Mouse (Mus musculus) liver, postnatal 0 days (tissue): Measurements from ENCODE around the gene Tmco1. TPM values are rescaled to one million over a fixed set of nuclear protein-coding genes. Genes with fewer than 3 reads are reported as not detected.

Experiments
- ATAC-seq: fragments of 200-750 bp; cut with Nextera tagmentation; 2 replicates; pipeline ENCODE4 v1.8.0; 2017; ENCODE audit warnings: mild to moderate bottlenecking, moderate library complexity
- DNase-seq: peaks from one replicate; pipeline ENCODE4 v3.0.0-alpha.2; 2016
- H3K27ac ChIP-seq: fragments of 300-500 bp; sonication (generic); 2 replicates; pipeline ENCODE4 v1.5.1; 2014; ENCODE audit warnings: antibody characterized with exemption, moderate library complexity, mild to moderate bottlenecking, low read depth
- H3K27me3 ChIP-seq: fragments of 300-500 bp; sonication (generic); 2 replicates; pipeline ENCODE4 v1.6.1; 2014; ENCODE audit warnings: low read length, control low read depth, mixed read lengths; ENCODE audit not compliant: insufficient read depth
- H3K36me3 ChIP-seq: fragments of 300-500 bp; sonication (generic); replicated peaks from 2 replicates; pipeline ENCODE4 v1.6.1; 2014; ENCODE audit warnings: mild to moderate bottlenecking, control low read depth, low read length, moderate library complexity, mixed read lengths; ENCODE audit not compliant: insufficient read depth
- H3K4me1 ChIP-seq: fragments of 300-500 bp; sonication (generic); 2 replicates; pipeline ENCODE4 v1.6.1; 2014; ENCODE audit warnings: antibody characterized with exemption, mild to moderate bottlenecking, control low read depth; ENCODE audit not compliant: insufficient read depth
- H3K4me2 ChIP-seq: fragments of 300-500 bp; sonication (generic); 2 replicates; pipeline ENCODE4 v1.6.1; 2014; ENCODE audit warnings: low read depth, mild to moderate bottlenecking, low read length, moderate library complexity, mixed read lengths
- H3K4me3 ChIP-seq: fragments of 300-500 bp; sonication (generic); 2 replicates; pipeline ENCODE4 v1.5.1; 2014; ENCODE audit warnings: low read depth, low read length
- H3K9ac ChIP-seq: fragments of 300-500 bp; sonication (generic); replicated peaks from 2 replicates; pipeline ENCODE4 v1.6.1; 2014; ENCODE audit warnings: mild to moderate bottlenecking, moderate library complexity
- H3K9me3 ChIP-seq: fragments of 300-500 bp; sonication (generic); 2 replicates; pipeline ENCODE4 v1.6.1; 2016; ENCODE audit warnings: mild to moderate bottlenecking, control low read depth, low read length, mixed read lengths
- CTCF ChIP-seq: sonication (generic); IDR thresholded peaks from 2 replicates; pipeline ENCODE4 v1.5.1; 2016; ENCODE audit warnings: antibody characterized with exemption, low read depth
- EP300 ChIP-seq: IDR thresholded peaks from 2 replicates; pipeline ENCODE4 v1.6.1; 2016; ENCODE audit warnings: antibody characterized with exemption, low read depth, mild to moderate bottlenecking
- WGBS: fragments of 180-500 bp; shearing (Covaris S2); extraction: QIAGEN DNeasy Blood & Tissue Kit; methylation state at CpG from one replicate; pipeline ENCODE4 v1.1.7; 2014; ENCODE audit not compliant: insufficient replicate concordance; 5-methylcytosine and 5-hydroxymethylcytosine counted together
- microRNA-seq: library from miRNA; unstranded; fragments of <30 nt; microRNA quantifications from one replicate; pipeline ENCODE4, GENCODE M21; 2016
- polyA plus RNA-seq: library from polyadenylated mRNA; unstranded; fragments of >200 nt; fragmentation: Nextera tagmentation; extraction: Ambion mirVana; gene quantifications from 2 replicates; pipeline ENCODE4 v1.2.1, GENCODE M21; 2015

The Tmco1 gene
- polyA plus RNA-seq, 1 experiment from 2014 or later = 54.6 TPM

DNA sequence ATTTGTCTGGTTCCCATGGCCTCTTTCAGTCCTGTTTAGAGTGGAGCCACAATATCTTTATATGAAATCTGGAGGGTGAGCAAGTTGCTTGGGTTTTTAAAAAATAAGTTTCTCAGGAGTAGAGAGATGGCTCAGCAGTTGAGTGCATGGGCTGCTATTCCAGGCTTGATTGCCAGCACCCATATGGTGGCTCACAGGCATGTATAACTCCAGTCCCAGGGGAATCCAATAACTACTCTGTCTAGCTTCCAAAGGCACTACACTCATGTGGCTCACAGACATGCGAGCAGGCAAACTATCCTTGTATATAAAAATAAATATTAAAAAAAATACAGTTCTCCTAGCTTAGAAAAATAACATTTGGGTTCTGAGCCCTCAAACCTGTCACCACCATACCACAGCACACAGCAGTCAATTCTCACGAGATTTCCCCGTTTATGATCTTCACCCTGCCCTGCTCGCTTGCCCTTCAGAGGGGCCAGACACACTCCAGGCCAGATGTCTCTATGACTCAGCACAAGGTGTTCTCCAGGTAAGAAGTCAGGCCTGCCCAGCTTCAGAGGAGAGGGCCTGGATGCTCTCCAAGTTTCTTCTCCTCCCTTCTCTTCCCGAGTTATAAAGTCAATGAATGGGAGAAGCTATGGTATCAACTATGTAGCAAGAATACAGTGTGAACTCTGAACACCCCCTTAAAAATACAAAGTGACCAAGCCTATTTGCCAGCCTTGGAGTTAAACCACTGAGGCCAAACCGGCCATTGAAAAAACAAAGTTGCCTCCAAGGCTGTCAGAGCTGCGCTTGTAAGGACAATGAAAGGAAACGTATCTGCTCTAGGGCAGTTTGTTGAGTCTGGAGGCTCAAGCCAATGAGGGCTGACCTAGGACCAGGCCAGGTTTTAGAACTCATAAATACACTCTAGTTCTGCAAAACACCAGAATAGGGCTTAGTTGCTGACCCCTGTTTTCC is 73.2 kb downstream of the Tmco1 start:
- no peak overlapping the region for H3K4me2 ChIP-seq
- no peak for TF ChIP-seq CTCF
- TF ChIP-seq EP300 = no peak

GRCm38 (mm10) chr1:167382316-167382715 is 74.1 kb downstream of the Tmco1 start:
- H3K9ac ChIP-seq = no peak overlapping the region
- H3K4me3 ChIP-seq = no peak overlapping the region
- ATAC-seq = no peak
- H3K4me1 ChIP-seq = peaks cover 52% of the 10 kb centered on the region
- 59% methylated on average over 7 of the region's 7 CpGs for WGBS
- DNase-seq = no peak
- H3K36me3 ChIP-seq = peaks cover 10% of the 10 kb centered on the region; the same call in 1 of the 2 replicates
- H3K27me3 ChIP-seq = no peaks in the 10 kb centered on the region
- TF ChIP-seq EP300 = peak; percentile 58; the same call in 1 of the 2 replicates
- no peak for TF ChIP-seq CTCF
- H3K9me3 ChIP-seq = no peaks in the 10 kb centered on the region
- peak overlapping the region; percentile 58 for H3K4me2 ChIP-seq
- H3K27ac ChIP-seq = peak overlapping the region; percentile 24; the same call in 1 of the 2 replicates

More for the DNA sequence above, 73.2 kb downstream of the Tmco1 start:
- H3K9me3 ChIP-seq = no peaks in the 10 kb centered on the region
- H3K27ac ChIP-seq = no peak overlapping the region
- H3K4me3 ChIP-seq = no peak overlapping the region
- no peak for ATAC-seq
- peak overlapping the region; percentile 31; the same call in 1 of the 2 replicates for H3K9ac ChIP-seq
- no peaks in the 10 kb centered on the region for H3K27me3 ChIP-seq
- DNase-seq = no peak
- 83% methylated on average over 8 of the region's 8 CpGs for WGBS
- H3K36me3 ChIP-seq = peaks cover 19% of the 10 kb centered on the region; the same call in 1 of the 2 replicates
- peaks cover 45% of the 10 kb centered on the region for H3K4me1 ChIP-seq

DNA sequence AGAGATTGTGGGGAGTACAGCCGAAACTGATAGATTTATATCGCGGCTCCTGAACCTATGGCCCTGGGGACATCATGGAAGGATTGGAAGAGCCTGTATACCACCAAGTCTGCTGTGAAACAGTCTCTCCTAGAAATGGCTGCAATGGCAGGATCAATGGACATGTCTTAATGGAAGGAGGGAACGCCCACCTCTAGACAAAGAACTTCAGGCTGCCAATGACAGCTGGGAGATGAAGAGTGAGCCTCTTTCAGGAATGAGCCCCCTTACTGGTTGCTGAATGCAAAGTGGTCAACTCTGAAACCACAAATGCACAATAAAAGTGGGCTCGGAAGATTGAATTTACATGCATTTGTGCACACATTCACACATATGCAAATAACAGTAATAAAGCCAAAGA is 74.6 kb downstream of the Tmco1 start:
- WGBS = 69% methylated on average over 5 of the region's 5 CpGs
- Histone ChIP-seq H3K4me3 (no peak overlapping the region), H3K9me3 (no peaks in the 10 kb centered on the region), H3K4me1 (peaks cover 55% of the 10 kb centered on the region), H3K4me2 (peak overlapping the region; percentile 58), H3K9ac (no peak overlapping the region; the same call in 1 of the 2 replicates), H3K27me3 (no peaks in the 10 kb centered on the region), H3K36me3 (peaks cover 6% of the 10 kb centered on the region; the same call in 1 of the 2 replicates), H3K27ac (peak overlapping the region; percentile 94)
- TF ChIP-seq EP300 (no peak), CTCF (no peak)
- DNase-seq (no peak), ATAC-seq (no peak)

- 82% methylated on average over 5 of the region's 5 CpGs for WGBS
- Histone ChIP-seq H3K27me3 (no peaks in the 10 kb centered on the region), H3K4me3 (no peak overlapping the region), H3K9me3 (no peaks in the 10 kb centered on the region), H3K36me3 (peaks cover 6% of the 10 kb centered on the region; the same call in 1 of the 2 replicates), H3K9ac (no peak overlapping the region; the same call in 1 of the 2 replicates), H3K4me1 (peaks cover 59% of the 10 kb centered on the region), H3K27ac (peak overlapping the region; percentile 94; the same call in 1 of the 2 replicates), H3K4me2 (peak overlapping the region; percentile 58)
- TF ChIP-seq EP300 = no peak
- no peak for TF ChIP-seq CTCF
- DNase-seq (no peak), ATAC-seq (no peak)
Measured at GRCm38 (mm10) chr1:167383178-167383577, 75.0 kb downstream of the Tmco1 start.

Small RNAs within 50 kb of the gene (microRNA-seq; reads per million reads assigned to microRNA genes)
- gene Gm25911 (not detected), gene Mir6347 (not detected)

Other genes starting within 250 kb of the Tmco1 start
- gene Uck2, start 23.1 kb upstream of the Tmco1 start, polyA plus RNA-seq = 18.6 and 20.9 TPM in 2 replicates
- 76.4 and 80.8 TPM in 2 replicates for gene Aldh9a1, start 41.6 kb downstream of the Tmco1 start, polyA plus RNA-seq
- gene Mgst3, start 85.5 kb downstream of the Tmco1 start, polyA plus RNA-seq = 161 and 163 TPM in 2 replicates
- gene Lrrc52, start 158.4 kb downstream of the Tmco1 start, polyA plus RNA-seq = not detected in 2 replicates